Mouse (Mus musculus) heart, postnatal 0 days (tissue): ENCODE measurements around the gene Qprt. TPM values are rescaled to one million over a fixed set of nuclear protein-coding genes. Genes with fewer than 3 reads are reported as not detected.

ENCODE experiments used
- ATAC-seq: fragments of 200-750 bp; cut with Nextera tagmentation; 2 replicates; pipeline ENCODE4 v1.8.0; 2017; ENCODE audit warnings: low read depth, moderate number of reproducible peaks, moderate library complexity; ENCODE audit not compliant: insufficient read depth
- DNase-seq: peaks from one replicate; pipeline ENCODE4 v3.0.0-alpha.2; 2016; ENCODE audit warnings: low spot score
- H3K27ac ChIP-seq: fragments of 300-500 bp; sonication (generic); 2 replicates; pipeline ENCODE4 v1.5.1; 2014; ENCODE audit warnings: low read depth, mild to moderate bottlenecking
- H3K27me3 ChIP-seq: fragments of 300-500 bp; sonication (generic); 2 replicates; pipeline ENCODE4 v1.6.1; 2014; ENCODE audit warnings: low read length, mixed read lengths; ENCODE audit not compliant: control insufficient read depth, insufficient read depth
- H3K36me3 ChIP-seq: fragments of 300-500 bp; sonication (generic); replicated peaks from 2 replicates; pipeline ENCODE4 v1.6.1; 2014; ENCODE audit warnings: low read length, mixed read lengths; ENCODE audit not compliant: control insufficient read depth, insufficient read depth
- H3K4me1 ChIP-seq: fragments of 300-500 bp; sonication (generic); 2 replicates; pipeline ENCODE4 v1.6.1; 2014; ENCODE audit warnings: antibody characterized with exemption; ENCODE audit not compliant: control insufficient read depth, insufficient read depth
- H3K4me2 ChIP-seq: fragments of 300-500 bp; sonication (generic); 2 replicates; pipeline ENCODE4 v1.6.1; 2014; ENCODE audit warnings: low read depth, mild to moderate bottlenecking, low read length, moderate library complexity
- H3K4me3 ChIP-seq: fragments of 300-500 bp; sonication (generic); 2 replicates; pipeline ENCODE4 v1.5.1; 2014; ENCODE audit warnings: low read depth, low read length
- H3K9ac ChIP-seq: fragments of 300-500 bp; sonication (generic); replicated peaks from 2 replicates; pipeline ENCODE4 v1.6.1; 2014; ENCODE audit warnings: low read depth, low read length, mixed read lengths
- H3K9me3 ChIP-seq: fragments of 300-500 bp; sonication (generic); replicated peaks from 2 replicates; pipeline ENCODE4 v1.6.1; 2016; ENCODE audit warnings: low read length; ENCODE audit not compliant: control insufficient read depth
- CTCF ChIP-seq: IDR thresholded peaks from 2 replicates; pipeline ENCODE4 v1.5.1; 2016; ENCODE audit warnings: antibody characterized with exemption, control low read depth, low read depth
- EP300 ChIP-seq: IDR thresholded peaks from 2 replicates; pipeline ENCODE4 v1.6.1; 2016; ENCODE audit warnings: antibody characterized with exemption, low read depth
- WGBS: fragments of 180-500 bp; shearing (Covaris S2); extraction: QIAGEN DNeasy Blood & Tissue Kit; methylation state at CpG from one replicate; pipeline ENCODE4 v1.1.7; 2014; 5-methylcytosine and 5-hydroxymethylcytosine counted together
- polyA plus RNA-seq: library from polyadenylated mRNA; unstranded; fragments of >200 nt; fragmentation: Nextera tagmentation; extraction: Ambion mirVana; gene quantifications from 2 replicates; pipeline ENCODE4 v1.2.1, GENCODE M21; 2015
- total RNA-seq: library from RNA; depleted of rRNA; stranded (reverse); fragments of >200 nt; gene quantifications from 2 replicates; pipeline ENCODE4 v1.2.3, GENCODE M21; 2014; ENCODE audit warnings: low replicate concordance; rRNA removed

Gene Qprt
- total and polyA plus RNA-seq, 2 experiments from 2014 or later, result 0.42 to 1.1 TPM

DNA sequence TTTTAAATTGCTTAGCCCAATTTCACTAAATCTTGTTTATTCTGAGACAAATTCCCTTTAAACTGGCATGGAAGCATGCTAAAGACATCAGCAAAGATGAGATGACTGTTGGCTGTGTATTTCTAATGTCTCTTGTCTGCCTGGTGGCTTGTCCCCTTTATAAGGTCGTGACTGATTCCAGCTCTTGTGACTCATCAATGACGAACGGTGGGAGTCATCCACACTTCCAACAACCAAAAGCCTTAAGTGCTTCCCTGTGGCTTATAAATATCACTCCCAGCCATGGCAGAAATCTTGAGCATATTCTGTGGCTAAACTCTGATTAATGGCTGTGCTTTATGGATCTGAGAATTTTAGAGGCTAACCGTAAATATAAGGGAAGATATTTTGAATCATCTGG lies 55.7 kb downstream of the Qprt start:
- Histone ChIP-seq H3K27me3 (no peaks in the 10 kb centered on the region), H3K4me3 (no peak overlapping the region), H3K9me3 (no peaks in the 10 kb centered on the region), H3K4me1 (no peaks in the 10 kb centered on the region), H3K9ac (no peak overlapping the region), H3K27ac (no peak overlapping the region), H3K36me3 (no peaks in the 10 kb centered on the region), H3K4me2 (no peak overlapping the region)
- DNase-seq (no peak), ATAC-seq (no peak)
- TF ChIP-seq CTCF, result no peak
- no peak for TF ChIP-seq EP300
- WGBS, result 45% methylated on average over 4 of the region's 4 CpGs

- 77% methylated on average over 6 of the region's 6 CpGs for WGBS
- H3K4me1 ChIP-seq, result no peaks in the 10 kb centered on the region
- no peak overlapping the region for H3K4me2 ChIP-seq
- no peak overlapping the region for H3K27ac ChIP-seq
- H3K4me3 ChIP-seq, result no peak overlapping the region
- TF ChIP-seq EP300, result no peak
- H3K27me3 ChIP-seq, result no peaks in the 10 kb centered on the region
- H3K9ac ChIP-seq, result no peak overlapping the region
- DNase-seq (no peak), ATAC-seq (no peak)
- no peaks in the 10 kb centered on the region for H3K36me3 ChIP-seq
- H3K9me3 ChIP-seq, result no peaks in the 10 kb centered on the region
Observed at GRCm38 (mm10) chr7:127065538-127065937, 56.5 kb downstream of the Qprt start.

Other genes starting within 250 kb of the Qprt start
- 47.4 and 47.9 TPM in 2 replicates for gene Taok2, start 237.5 kb downstream of the Qprt start, total RNA-seq
- 17.9 and 20.9 TPM in 2 replicates for gene Taok2, start 237.5 kb downstream of the Qprt start, polyA plus RNA-seq
- 19.9 and 30.0 TPM in 2 replicates for gene Tmem219, start 199.3 kb downstream of the Qprt start, total RNA-seq
- 19.9 and 20.5 TPM in 2 replicates for gene Tmem219, start 199.3 kb downstream of the Qprt start, polyA plus RNA-seq
- 6.8 and 8.2 TPM in 2 replicates for gene Kctd13, start 193.3 kb downstream of the Qprt start, total RNA-seq
- 11.2 TPM in 2 replicates for gene Kctd13, start 193.3 kb downstream of the Qprt start, polyA plus RNA-seq
- gene Asphd1, start 172.6 kb downstream of the Qprt start, total RNA-seq, result 0.23 TPM in 1 of 2 replicates, not detected in the other
- gene Asphd1, start 172.6 kb downstream of the Qprt start, polyA plus RNA-seq, result not detected in 2 replicates
- 8.7 and 14.2 TPM in 2 replicates for gene Sez6l2, start 171.7 kb downstream of the Qprt start, total RNA-seq
- gene Sez6l2, start 171.7 kb downstream of the Qprt start, polyA plus RNA-seq, result 1.5 and 1.7 TPM in 2 replicates
- 135 and 150 TPM in 2 replicates for gene Cdipt, start 146.3 kb downstream of the Qprt start, total RNA-seq
- gene Cdipt, start 146.3 kb downstream of the Qprt start, polyA plus RNA-seq, result 64.0 and 67.5 TPM in 2 replicates
- 1.8 TPM in 1 of 2 replicates, not detected in the other for gene Cdiptos, start 146.1 kb downstream of the Qprt start, total RNA-seq
- 1.2 and 1.5 TPM in 2 replicates for gene Cdiptos, start 146.1 kb downstream of the Qprt start, polyA plus RNA-seq
- gene Mvp, start 107.6 kb downstream of the Qprt start, total RNA-seq, result 24.2 and 32.5 TPM in 2 replicates
- gene Mvp, start 107.6 kb downstream of the Qprt start, polyA plus RNA-seq, result 16.1 and 17.4 TPM in 2 replicates
- not detected in 2 replicates for gene Pagr1b, start 105.7 kb downstream of the Qprt start, total RNA-seq
- gene Pagr1b, start 105.7 kb downstream of the Qprt start, polyA plus RNA-seq, result not detected in 2 replicates
- not detected in 2 replicates for gene Pagr1a, start 104.9 kb downstream of the Qprt start, total RNA-seq
- gene Pagr1a, start 104.9 kb downstream of the Qprt start, polyA plus RNA-seq, result 21.7 and 44.8 TPM in 2 replicates
- 22.8 and 24.8 TPM in 2 replicates for gene Gm42742, start 101.1 kb downstream of the Qprt start, total RNA-seq
- 5.7 and 44.5 TPM in 2 replicates for gene Gm42742, start 101.1 kb downstream of the Qprt start, polyA plus RNA-seq
- not detected in 2 replicates for gene Prrt2, start 101.0 kb downstream of the Qprt start, total RNA-seq
- 0.23 and 1.1 TPM in 2 replicates for gene Prrt2, start 101.0 kb downstream of the Qprt start, polyA plus RNA-seq
- gene Maz, start 95.2 kb downstream of the Qprt start, total RNA-seq, result 89.0 and 89.3 TPM in 2 replicates
- gene Maz, start 95.2 kb downstream of the Qprt start, polyA plus RNA-seq, result 15.6 and 16.1 TPM in 2 replicates
- gene Kif22, start 79.8 kb downstream of the Qprt start, total RNA-seq, result 20.9 and 43.1 TPM in 2 replicates
- 22.4 and 22.8 TPM in 2 replicates for gene Kif22, start 79.8 kb downstream of the Qprt start, polyA plus RNA-seq
- gene Zg16, start 34.9 kb downstream of the Qprt start, total RNA-seq, result not detected in 2 replicates
- gene Zg16, start 34.9 kb downstream of the Qprt start, polyA plus RNA-seq, result 0.33 TPM in 1 of 2 replicates, not detected in the other
- 0.50 and 5.4 TPM in 2 replicates for gene AI467606, start 30.9 kb downstream of the Qprt start, total RNA-seq
- 0.89 and 0.94 TPM in 2 replicates for gene AI467606, start 30.9 kb downstream of the Qprt start, polyA plus RNA-seq
- gene Spn, start 15.6 kb upstream of the Qprt start, total RNA-seq, result 0.19 and 1.3 TPM in 2 replicates
- 0.10 and 0.18 TPM in 2 replicates for gene Spn, start 15.6 kb upstream of the Qprt start, polyA plus RNA-seq
- 39.3 and 39.9 TPM in 2 replicates for gene Cd2bp2, start 73.8 kb upstream of the Qprt start, total RNA-seq
- gene Cd2bp2, start 73.8 kb upstream of the Qprt start, polyA plus RNA-seq, result 26.9 and 27.2 TPM in 2 replicates
- gene Tbc1d10b, start 86.2 kb upstream of the Qprt start, total RNA-seq, result 30.2 and 45.3 TPM in 2 replicates
- gene Tbc1d10b, start 86.2 kb upstream of the Qprt start, polyA plus RNA-seq, result 9.6 and 10.8 TPM in 2 replicates
- gene Mylpf, start 86.7 kb upstream of the Qprt start, total RNA-seq, result 22.1 TPM in 1 of 2 replicates, not detected in the other
- 3.2 and 5.4 TPM in 2 replicates for gene Mylpf, start 86.7 kb upstream of the Qprt start, polyA plus RNA-seq
- 11.8 and 18.5 TPM in 2 replicates for gene Zfp553, start 110.8 kb upstream of the Qprt start, total RNA-seq
- 10.9 and 11.2 TPM in 2 replicates for gene Zfp553, start 110.8 kb upstream of the Qprt start, polyA plus RNA-seq
- 2.3 and 8.6 TPM in 2 replicates for gene Sept1, start 110.9 kb upstream of the Qprt start, total RNA-seq
- gene Sept1, start 110.9 kb upstream of the Qprt start, polyA plus RNA-seq, result 18.7 and 19.4 TPM in 2 replicates
- 38.5 and 43.6 TPM in 2 replicates for gene Zfp771, start 122.0 kb upstream of the Qprt start, total RNA-seq
- 23.3 and 26.4 TPM in 2 replicates for gene Zfp771, start 122.0 kb upstream of the Qprt start, polyA plus RNA-seq
- gene Dctpp1, start 138.5 kb upstream of the Qprt start, total RNA-seq, result 152 and 165 TPM in 2 replicates
- 94.2 and 97.1 TPM in 2 replicates for gene Dctpp1, start 138.5 kb upstream of the Qprt start, polyA plus RNA-seq
- gene Sephs2, start 151.8 kb upstream of the Qprt start, total RNA-seq, result 76.5 and 78.0 TPM in 2 replicates
- 51.8 and 55.7 TPM in 2 replicates for gene Sephs2, start 151.8 kb upstream of the Qprt start, polyA plus RNA-seq
- gene Itgal, start 174.0 kb upstream of the Qprt start, total RNA-seq, result 1.7 and 4.0 TPM in 2 replicates
- gene Itgal, start 174.0 kb upstream of the Qprt start, polyA plus RNA-seq, result 0.96 and 1.1 TPM in 2 replicates
- 46.8 and 54.3 TPM in 2 replicates for gene Zfp768, start 223.4 kb upstream of the Qprt start, total RNA-seq
- gene Zfp768, start 223.4 kb upstream of the Qprt start, polyA plus RNA-seq, result 18.4 and 22.0 TPM in 2 replicates